Mouse (Mus musculus): ENCODE data around the gene Olfr259. TPM values are rescaled to one million over a fixed set of nuclear protein-coding genes. Genes with fewer than 3 reads are reported as not detected.

Gene Olfr259
- not detected in 2 replicates for polyA plus RNA-seq (2014; fragmentation: Nextera tagmentation; extraction: Ambion mirVana)

GRCm38 (mm10) chr2:87114467-87114866 lies at the start of gene Olfr259:
Gene Olfr259, minus strand, starts transcription at chr2:87114567.
- Histone ChIP-seq H3K9me3 (ENCODE audit: control insufficient read depth, low read length) (no peaks in the 10 kb centered on the region), H3K4me3 (ENCODE audit: low read length) (no peak within 1 kb of the TSS), H3K4me1 (ENCODE audit: control insufficient read depth, insufficient read depth, low read length) (no peaks in the 10 kb centered on the region), H3K9ac (ENCODE audit: low read depth, low read length) (no peak within 1 kb of the TSS), H3K27ac (ENCODE audit: low read depth, low read length) (no peak within 1 kb of the TSS), H3K36me3 (ENCODE audit: control insufficient read depth, insufficient read depth, low read length) (no peaks in the 10 kb centered on the region), H3K27me3 (ENCODE audit: control insufficient read depth, insufficient read depth, low read length) (no peaks in the 10 kb centered on the region), H3K4me2 (replicated peaks; ENCODE audit: low read depth, low read length) (no peak within 1 kb of the TSS)
- no peak for ATAC-seq (ENCODE audit: low FRiP score, low TSS enrichment)

- H3K9ac ChIP-seq (ENCODE audit: low read depth, low read length): no peak within 1 kb of the TSS
- H3K27ac ChIP-seq (ENCODE audit: low read depth, low read length): no peak within 1 kb of the TSS
- H3K36me3 ChIP-seq (ENCODE audit: control insufficient read depth, insufficient read depth, low read length): no peaks in the 10 kb centered on the region
- H3K27me3 ChIP-seq (ENCODE audit: control insufficient read depth, insufficient read depth, low read length): no peaks in the 10 kb centered on the region
- H3K4me2 ChIP-seq (replicated peaks; ENCODE audit: low read depth, low read length): no peak within 1 kb of the TSS
- no peaks in the 10 kb centered on the region for H3K4me1 ChIP-seq (ENCODE audit: control insufficient read depth, insufficient read depth, low read length)
- H3K4me3 ChIP-seq (ENCODE audit: low read length): no peak within 1 kb of the TSS
- ATAC-seq (ENCODE audit: low FRiP score, low TSS enrichment): no peak
- H3K9me3 ChIP-seq (ENCODE audit: control insufficient read depth, low read length): no peaks in the 10 kb centered on the region
Measured at GRCm38 (mm10) chr2:87152524-87152923, 38.2 kb upstream of the Olfr259 start, which contains the start of gene Olfr1111. Gene Olfr1111, minus strand, starts transcription at chr2:87152624.

- Histone ChIP-seq H3K4me2 (replicated peaks; ENCODE audit: low read depth, low read length) (no peak within 1 kb of the TSS), H3K27ac (ENCODE audit: low read depth, low read length) (no peak within 1 kb of the TSS), H3K36me3 (ENCODE audit: control insufficient read depth, insufficient read depth, low read length) (no peaks in the 10 kb centered on the region), H3K4me1 (ENCODE audit: control insufficient read depth, insufficient read depth, low read length) (no peaks in the 10 kb centered on the region), H3K9ac (ENCODE audit: low read depth, low read length) (no peak within 1 kb of the TSS), H3K4me3 (ENCODE audit: low read length) (no peak within 1 kb of the TSS), H3K9me3 (ENCODE audit: control insufficient read depth, low read length) (no peaks in the 10 kb centered on the region), H3K27me3 (ENCODE audit: control insufficient read depth, insufficient read depth, low read length) (no peaks in the 10 kb centered on the region)
- 84% methylated on average over 1 of the region's 1 CpGs for WGBS
- ATAC-seq (ENCODE audit: low FRiP score, low TSS enrichment): no peak
Measured at GRCm38 (mm10) chr2:87140200-87140599, 25.8 kb upstream of the Olfr259 start, which contains the start of gene Olfr1110. Gene Olfr1110, minus strand, starts transcription at chr2:87140300.

GRCm38 (mm10) chr2:87095908-87096307 lies 18.5 kb downstream of the Olfr259 start, which contains the start of gene Olfr1109:
Gene Olfr1109, minus strand, starts transcription at chr2:87096008.
- no peaks in the 10 kb centered on the region for H3K27me3 ChIP-seq (ENCODE audit: control insufficient read depth, insufficient read depth, low read length)
- H3K9ac ChIP-seq (ENCODE audit: low read depth, low read length): no peak within 1 kb of the TSS
- no peak within 1 kb of the TSS for H3K27ac ChIP-seq (ENCODE audit: low read depth, low read length)
- 91% methylated on average over 1 of the region's 1 CpGs for WGBS
- no peak within 1 kb of the TSS for H3K4me2 ChIP-seq (replicated peaks; ENCODE audit: low read depth, low read length)
- H3K36me3 ChIP-seq (ENCODE audit: control insufficient read depth, insufficient read depth, low read length): no peaks in the 10 kb centered on the region
- no peak within 1 kb of the TSS for H3K4me3 ChIP-seq (ENCODE audit: low read length)
- H3K4me1 ChIP-seq (ENCODE audit: control insufficient read depth, insufficient read depth, low read length): no peaks in the 10 kb centered on the region
- no peak for ATAC-seq (ENCODE audit: low FRiP score, low TSS enrichment)
- no peaks in the 10 kb centered on the region for H3K9me3 ChIP-seq (ENCODE audit: control insufficient read depth, low read length)

- ATAC-seq (ENCODE audit: low FRiP score, low TSS enrichment): no peak
- H3K4me2 ChIP-seq (replicated peaks; ENCODE audit: low read depth, low read length): no peak within 1 kb of the TSS
- no peaks in the 10 kb centered on the region for H3K36me3 ChIP-seq (ENCODE audit: control insufficient read depth, insufficient read depth, low read length)
- H3K4me1 ChIP-seq (ENCODE audit: control insufficient read depth, insufficient read depth, low read length): no peaks in the 10 kb centered on the region
- no peak within 1 kb of the TSS for H3K4me3 ChIP-seq (ENCODE audit: low read length)
- H3K9ac ChIP-seq (ENCODE audit: low read depth, low read length): no peak within 1 kb of the TSS
- H3K27ac ChIP-seq (ENCODE audit: low read depth, low read length): no peak within 1 kb of the TSS
- H3K9me3 ChIP-seq (ENCODE audit: control insufficient read depth, low read length): no peaks in the 10 kb centered on the region
- WGBS: 81% methylated on average over 1 of the region's 1 CpGs
- H3K27me3 ChIP-seq (ENCODE audit: control insufficient read depth, insufficient read depth, low read length): no peaks in the 10 kb centered on the region
Measured at GRCm38 (mm10) chr2:87075717-87076116, 38.6 kb downstream of the Olfr259 start, which contains the start of gene Olfr1107. Gene Olfr1107, minus strand, starts transcription at chr2:87075817.

Other genes with a start within 250 kb of the Olfr259 start
- gene Gm13723, start 239.8 kb downstream of the Olfr259 start, polyA plus RNA-seq (2014; fragmentation: Nextera tagmentation; extraction: Ambion mirVana): not detected in 2 replicates
- not detected in 2 replicates for gene Olfr1097, start 222.4 kb downstream of the Olfr259 start, polyA plus RNA-seq (2014; fragmentation: Nextera tagmentation; extraction: Ambion mirVana)
- gene Olfr1098, start 190.0 kb downstream of the Olfr259 start, polyA plus RNA-seq (2014; fragmentation: Nextera tagmentation; extraction: Ambion mirVana): not detected in 2 replicates
- not detected in 2 replicates for gene Olfr1099, start 153.9 kb downstream of the Olfr259 start, polyA plus RNA-seq (2014; fragmentation: Nextera tagmentation; extraction: Ambion mirVana)
- not detected in 2 replicates for gene Olfr1100, start 134.6 kb downstream of the Olfr259 start, polyA plus RNA-seq (2014; fragmentation: Nextera tagmentation; extraction: Ambion mirVana)
- not detected in 2 replicates for gene Olfr1101, start 123.3 kb downstream of the Olfr259 start, polyA plus RNA-seq (2014; fragmentation: Nextera tagmentation; extraction: Ambion mirVana)
- not detected in 2 replicates for gene Olfr1102, start 116.2 kb downstream of the Olfr259 start, polyA plus RNA-seq (2014; fragmentation: Nextera tagmentation; extraction: Ambion mirVana)
- gene Olfr1104, start 87.5 kb downstream of the Olfr259 start, polyA plus RNA-seq (2014; fragmentation: Nextera tagmentation; extraction: Ambion mirVana): not detected in 2 replicates
- not detected in 2 replicates for gene Olfr1105, start 78.0 kb downstream of the Olfr259 start, polyA plus RNA-seq (2014; fragmentation: Nextera tagmentation; extraction: Ambion mirVana)
- not detected in 2 replicates for gene Olfr1106, start 62.3 kb downstream of the Olfr259 start, polyA plus RNA-seq (2014; fragmentation: Nextera tagmentation; extraction: Ambion mirVana)
- not detected in 2 replicates for gene Olfr1107, start 38.8 kb downstream of the Olfr259 start, polyA plus RNA-seq (2014; fragmentation: Nextera tagmentation; extraction: Ambion mirVana)
- gene Olfr1109, start 18.6 kb downstream of the Olfr259 start, polyA plus RNA-seq (2014; fragmentation: Nextera tagmentation; extraction: Ambion mirVana): not detected in 2 replicates
- gene Olfr1110, start 25.7 kb upstream of the Olfr259 start, polyA plus RNA-seq (2014; fragmentation: Nextera tagmentation; extraction: Ambion mirVana): not detected in 2 replicates
- gene Olfr1111, start 38.1 kb upstream of the Olfr259 start, polyA plus RNA-seq (2014; fragmentation: Nextera tagmentation; extraction: Ambion mirVana): not detected in 2 replicates
- gene Olfr1112, start 73.2 kb upstream of the Olfr259 start, polyA plus RNA-seq (2014; fragmentation: Nextera tagmentation; extraction: Ambion mirVana): not detected in 2 replicates
- gene Olfr1113, start 94.4 kb upstream of the Olfr259 start, polyA plus RNA-seq (2014; fragmentation: Nextera tagmentation; extraction: Ambion mirVana): not detected in 2 replicates
- not detected in 2 replicates for gene Olfr1115, start 133.4 kb upstream of the Olfr259 start, polyA plus RNA-seq (2014; fragmentation: Nextera tagmentation; extraction: Ambion mirVana)
- not detected in 2 replicates for gene Olfr1116, start 153.0 kb upstream of the Olfr259 start, polyA plus RNA-seq (2014; fragmentation: Nextera tagmentation; extraction: Ambion mirVana)
- gene Olfr1118, start 193.0 kb upstream of the Olfr259 start, polyA plus RNA-seq (2014; fragmentation: Nextera tagmentation; extraction: Ambion mirVana): not detected in 2 replicates
- gene Olfr1120, start 240.2 kb upstream of the Olfr259 start, polyA plus RNA-seq (2014; fragmentation: Nextera tagmentation; extraction: Ambion mirVana): not detected in 2 replicates